Mouse (Mus musculus) hematopoietic stem cell, adult 5-6 weeks (primary cell): ENCODE results near the gene A2m. TPM values are rescaled to one million over a fixed set of nuclear protein-coding genes. Genes with fewer than 3 reads are reported as not detected.

ENCODE experiments used
- ATAC-seq, 2 experiments: fragments of 125-278 bp in 1 of 2; replicated peaks in 1 of 2; 2 replicates each; pipeline ENCODE4 v1.8.0; 2016 to 2017; ENCODE audit warnings: inconsistent platforms in 2 of 2, mild to moderate bottlenecking in 2 of 2, moderate number of reproducible peaks in 2 of 2, low read depth in 1 of 2, moderate TSS enrichment in 1 of 2; ENCODE audit not compliant: low FRiP score in 2 of 2, poor library complexity in 2 of 2, severe bottlenecking in 2 of 2, insufficient read depth in 1 of 2, low TSS enrichment in 1 of 2
- total RNA-seq: library from RNA; stranded (forward); fragments of 172-1452, 232-1000 nt; gene quantifications from 2 replicates; pipeline ENCODE4 v1.2.3, GENCODE M21; 2017

A2m gene
- not detected in 2 replicates for total RNA-seq

- no peak for ATAC-seq
These were observed at the start of gene A2m for GRCm38 (mm10) chr6:121635076-121635475. TSS of gene A2m (plus strand) at chr6:121635376.

- ATAC-seq, result no peak
These were observed 45.0 kb upstream of the A2m start for GRCm38 (mm10) chr6:121590131-121590530.

DNA sequence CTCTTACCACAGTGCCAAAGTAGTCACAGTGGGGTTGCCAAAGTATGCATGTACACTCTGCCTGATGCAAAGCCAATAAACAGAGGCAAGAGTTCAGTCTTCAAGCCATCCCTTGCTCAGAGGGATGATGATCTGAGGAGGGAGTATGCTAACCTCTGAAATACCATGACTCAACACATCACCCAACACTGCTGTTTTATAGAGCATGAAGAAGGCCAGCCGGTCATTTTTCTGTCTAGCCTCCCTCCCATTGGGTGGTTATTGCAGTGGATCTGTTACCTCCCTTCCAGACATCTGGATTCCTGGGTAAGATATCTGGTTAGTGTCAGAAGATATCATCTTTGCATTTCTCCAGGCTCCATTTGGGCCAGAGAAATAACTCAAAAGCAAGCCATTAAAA is 34.2 kb upstream of the A2m start:
- ATAC-seq, result no peak

DNA sequence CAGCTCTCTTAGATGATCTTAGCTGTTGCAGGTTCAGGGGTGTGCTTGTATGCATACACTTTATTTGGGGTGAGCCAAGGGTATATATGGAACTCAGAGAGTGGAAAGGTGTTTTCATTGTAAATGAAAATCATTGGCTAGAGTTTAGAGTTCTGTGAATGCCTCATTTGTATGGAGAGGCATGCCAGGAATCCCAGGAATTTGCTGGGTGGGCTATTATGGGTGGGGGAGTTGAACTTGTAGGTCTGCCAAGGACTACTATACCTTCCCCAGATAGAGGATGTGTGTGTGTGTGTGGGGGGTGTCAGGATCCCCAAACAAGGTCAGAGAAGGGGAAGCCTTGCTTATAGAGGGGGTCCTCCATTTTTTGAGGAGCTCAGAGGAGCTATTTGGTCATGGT is 27.3 kb upstream of the A2m start:
- ATAC-seq, result no peak

DNA sequence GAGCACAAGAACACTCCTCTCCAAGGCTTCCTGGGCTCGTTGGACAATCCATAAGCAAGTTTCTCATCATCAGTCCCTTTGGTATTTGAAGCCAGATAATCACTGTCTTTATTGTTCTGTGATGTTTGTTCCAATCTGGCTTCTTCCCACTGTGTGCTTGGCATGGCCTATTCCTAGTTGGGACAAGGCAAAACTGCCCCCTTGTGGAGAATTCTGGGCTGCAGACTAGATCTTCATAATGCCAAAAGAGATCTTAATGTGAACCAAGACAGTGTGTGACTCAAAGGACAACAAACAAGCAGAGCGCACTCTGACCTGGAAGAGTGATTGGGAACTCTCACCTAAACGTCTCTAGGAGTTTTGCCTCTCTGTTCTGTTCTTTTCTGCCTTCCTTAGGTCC is 23.4 kb upstream of the A2m start:
- no peak for ATAC-seq

- no peak for ATAC-seq
These were observed 17.7 kb upstream of the A2m start for GRCm38 (mm10) chr6:121617476-121617875.

- no peak for ATAC-seq
These were observed 12.7 kb upstream of the A2m start for GRCm38 (mm10) chr6:121622525-121622924.

DNA sequence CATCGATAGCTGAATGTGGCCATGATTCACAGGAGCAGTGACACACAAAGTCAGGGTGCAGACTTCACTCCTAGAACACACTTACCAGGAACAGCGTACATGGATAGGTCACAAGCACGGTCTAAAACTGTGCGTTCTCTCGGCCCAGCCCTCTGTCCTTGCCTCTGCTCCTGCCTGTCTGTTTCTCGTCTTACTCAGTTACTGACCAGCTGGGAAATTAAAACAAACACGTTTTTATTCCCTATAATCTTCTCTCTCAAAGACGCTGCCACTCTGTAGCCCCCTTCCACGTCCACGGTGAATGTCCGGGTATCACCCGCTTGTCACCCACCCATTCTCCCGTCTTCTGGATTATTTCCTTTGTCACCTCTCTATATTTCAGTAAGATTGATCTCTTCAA is 656 bp upstream of the A2m start:
- ATAC-seq, result no peak

DNA sequence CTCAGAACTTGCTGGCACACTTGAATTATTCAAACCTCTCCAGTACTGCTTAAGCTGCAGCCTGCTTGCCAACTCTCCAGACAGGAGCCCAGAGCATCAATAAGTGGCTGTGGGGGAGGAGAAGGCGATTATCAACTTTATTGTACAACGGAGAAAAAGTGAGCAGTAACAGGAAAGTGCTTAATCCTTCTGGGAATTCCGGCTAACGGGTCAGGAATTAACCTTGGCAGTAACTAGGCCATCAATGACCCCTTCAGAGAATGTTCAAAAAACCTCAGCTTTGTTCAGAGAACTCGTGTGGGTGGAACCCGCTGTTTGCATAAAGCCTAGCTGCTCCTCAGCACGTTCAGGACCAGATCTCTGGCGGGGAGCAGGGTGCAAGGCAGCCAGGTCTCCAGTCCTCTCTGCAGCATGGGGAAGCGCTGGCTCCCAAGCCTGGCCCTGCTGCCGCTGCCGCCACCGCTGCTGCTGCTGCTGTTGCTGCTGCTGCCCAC is 749 bp downstream of the A2m start:
- ATAC-seq, result no peak

- ATAC-seq, result no peak
These were observed 13.3 kb downstream of the A2m start for GRCm38 (mm10) chr6:121648499-121648898.

Other genes with a start within 250 kb of the A2m start
- not detected in 2 replicates for gene Iqsec3, start 161.7 kb upstream of the A2m start, total RNA-seq
- not detected in 2 replicates for gene Gm7298, start 97.6 kb downstream of the A2m start, total RNA-seq
- not detected in 2 replicates for gene Mug1, start 203.2 kb downstream of the A2m start, total RNA-seq